Mouse (Mus musculus): ENCODE measurements around the gene Pcnt. TPM values are rescaled to one million over a fixed set of nuclear protein-coding genes. Genes with fewer than 3 reads are reported as not detected.

Gene Pcnt
- 46.9 and 50.8 TPM in 2 replicates for total RNA-seq (2017)

GRCm38 (mm10) chr10:76442178-76443088, at the start of gene Pcnt:
Gene Pcnt (minus strand): TSS chr10:76442786.
- ATAC-seq (ENCODE audit: extremely low read depth, insufficient number of reproducible peaks, low FRiP score, poor library complexity, severe bottlenecking): peak; percentile 93

GRCm38 (mm10) chr10:76489205-76489604, 46.6 kb upstream of the Pcnt start:
- ATAC-seq (ENCODE audit: extremely low read depth, insufficient number of reproducible peaks, low FRiP score, poor library complexity, severe bottlenecking): 0 out of 2 replicates have a peak, but pooled peaks have one; percentile 10

- ATAC-seq (ENCODE audit: extremely low read depth, insufficient number of reproducible peaks, low FRiP score, poor library complexity, severe bottlenecking): no peak
Measured at GRCm38 (mm10) chr10:76488265-76488664, 45.7 kb upstream of the Pcnt start.

- ATAC-seq (ENCODE audit: extremely low read depth, insufficient number of reproducible peaks, low FRiP score, poor library complexity, severe bottlenecking): no peak
Measured at GRCm38 (mm10) chr10:76486302-76486701, 43.7 kb upstream of the Pcnt start.

- no peak for ATAC-seq (ENCODE audit: extremely low read depth, insufficient number of reproducible peaks, low FRiP score, poor library complexity, severe bottlenecking)
Measured at GRCm38 (mm10) chr10:76481480-76481879, 38.9 kb upstream of the Pcnt start.

GRCm38 (mm10) chr10:76480851-76481250, 38.3 kb upstream of the Pcnt start:
- ATAC-seq (ENCODE audit: extremely low read depth, insufficient number of reproducible peaks, low FRiP score, poor library complexity, severe bottlenecking): no peak

GRCm38 (mm10) chr10:76473759-76474158, 31.2 kb upstream of the Pcnt start:
- ATAC-seq (ENCODE audit: extremely low read depth, insufficient number of reproducible peaks, low FRiP score, poor library complexity, severe bottlenecking): no peak

- ATAC-seq (ENCODE audit: extremely low read depth, insufficient number of reproducible peaks, low FRiP score, poor library complexity, severe bottlenecking): peak; percentile 96
Measured at GRCm38 (mm10) chr10:76468203-76469162, 25.9 kb upstream of the Pcnt start, which contains the start of the genes Mcm3ap and Ybey. Gene Mcm3ap (plus strand): TSS chr10:76468927. Gene Ybey (minus strand): TSS chr10:76469114.

GRCm38 (mm10) chr10:76462721-76463120, 20.1 kb upstream of the Pcnt start:
- ATAC-seq (ENCODE audit: extremely low read depth, insufficient number of reproducible peaks, low FRiP score, poor library complexity, severe bottlenecking): no peak

- no peak for ATAC-seq (ENCODE audit: extremely low read depth, insufficient number of reproducible peaks, low FRiP score, poor library complexity, severe bottlenecking)
Measured at GRCm38 (mm10) chr10:76462312-76462711, 19.7 kb upstream of the Pcnt start.

GRCm38 (mm10) chr10:76461255-76461654, 18.7 kb upstream of the Pcnt start:
- no peak for ATAC-seq (ENCODE audit: extremely low read depth, insufficient number of reproducible peaks, low FRiP score, poor library complexity, severe bottlenecking)

GRCm38 (mm10) chr10:76455289-76455688, 12.7 kb upstream of the Pcnt start:
- ATAC-seq (ENCODE audit: extremely low read depth, insufficient number of reproducible peaks, low FRiP score, poor library complexity, severe bottlenecking): peak; percentile 61; the same call in 1 of the 2 replicates

GRCm38 (mm10) chr10:76448851-76449250, 6.3 kb upstream of the Pcnt start, which contains the start of gene 2610028H24Rik:
Gene 2610028H24Rik (plus strand): TSS chr10:76449081.
- no peak for ATAC-seq (ENCODE audit: extremely low read depth, insufficient number of reproducible peaks, low FRiP score, poor library complexity, severe bottlenecking)

GRCm38 (mm10) chr10:76447406-76448229, 5.0 kb upstream of the Pcnt start:
- ATAC-seq (ENCODE audit: extremely low read depth, insufficient number of reproducible peaks, low FRiP score, poor library complexity, severe bottlenecking): no peak

- ATAC-seq (ENCODE audit: extremely low read depth, insufficient number of reproducible peaks, low FRiP score, poor library complexity, severe bottlenecking): no peak
Measured at GRCm38 (mm10) chr10:76445996-76446681, 3.6 kb upstream of the Pcnt start.

GRCm38 (mm10) chr10:76440281-76440680, 2.3 kb downstream of the Pcnt start, which contains the start of gene AC141477.1:
Gene AC141477.1 (minus strand): TSS chr10:76440444.
- no peak for ATAC-seq (ENCODE audit: extremely low read depth, insufficient number of reproducible peaks, low FRiP score, poor library complexity, severe bottlenecking)

GRCm38 (mm10) chr10:76439107-76439890, 3.3 kb downstream of the Pcnt start:
- ATAC-seq (ENCODE audit: extremely low read depth, insufficient number of reproducible peaks, low FRiP score, poor library complexity, severe bottlenecking): no peak

Measured in neutrophil, adult 5-6 weeks (primary cell).